Mouse (Mus musculus): Measurements from ENCODE around the gene Josd1. TPM values are rescaled to one million over a fixed set of nuclear protein-coding genes. Genes with fewer than 3 reads are reported as not detected.
A peak's percentile ranks its signal among the peaks of the same experiment; 100 is the strongest.
"Not testable (repeated sequence)": the region's sequence is repeated elsewhere in the genome, so short reads cannot be mapped to it uniquely, and the experiment has no call there.

Gene Josd1
- total RNA-seq, 2 experiments from 2014 or later = 56.1 to 66.2 TPM

- intact Hi-C loops (cut with DNase I) = no loop called here
- DNase-seq (ENCODE audit: low spot score in 2 of 2) = no peak
These were observed 7.8 kb upstream of the Josd1 start for GRCm38 (mm10) chr15:79695516-79695915.

GRCm38 (mm10) chr15:79694512-79694911 lies 6.8 kb upstream of the Josd1 start:
- no peak for DNase-seq (ENCODE audit: low spot score in 2 of 2)
- intact Hi-C loops (cut with DNase I) = no loop called here

- DNase-seq (ENCODE audit: low spot score in 2 of 2) = no peak
- intact Hi-C loops (cut with DNase I) = no loop called here
These were observed 6.0 kb upstream of the Josd1 start for GRCm38 (mm10) chr15:79693740-79694139.

- no peak for DNase-seq (ENCODE audit: low spot score in 2 of 2)
- intact Hi-C loops (cut with DNase I) = no loop called here
These were observed 4.6 kb upstream of the Josd1 start for GRCm38 (mm10) chr15:79692334-79692733.

- DNase-seq (ENCODE audit: low spot score in 2 of 2) = no peak
- intact Hi-C loops (cut with DNase I) = no loop called here
These were observed 3.3 kb upstream of the Josd1 start for GRCm38 (mm10) chr15:79691023-79691508.

GRCm38 (mm10) chr15:79690426-79691022 lies 2.8 kb upstream of the Josd1 start, which contains the start of gene Gtpbp1:
TSS of gene Gtpbp1 (plus strand) at chr15:79690845.
- peak; percentile 98 to 100 for DNase-seq (ENCODE audit: low spot score in 2 of 2)
- intact Hi-C loops (cut with DNase I) = no loop called here

- no peak for DNase-seq (ENCODE audit: low spot score in 2 of 2)
- intact Hi-C loops (cut with DNase I) = no loop called here
These were observed 2.1 kb upstream of the Josd1 start for GRCm38 (mm10) chr15:79689662-79690425.

- intact Hi-C loops (cut with DNase I) = no loop called here
- DNase-seq (ENCODE audit: low spot score in 2 of 2) = no peak
These were observed 693 bp upstream of the Josd1 start for GRCm38 (mm10) chr15:79688268-79688956.

- DNase-seq (ENCODE audit: low spot score in 2 of 2) = no peak
- intact Hi-C loops (cut with DNase I) = loop anchor here (2.0 kb wide), 1 partner anchor 16 kb away; the partner anchor contains the start of gene Tomm22
These were observed 544 bp downstream of the Josd1 start for GRCm38 (mm10) chr15:79687175-79687574.

- intact Hi-C loops (cut with DNase I) = loop anchor here (2.0 kb wide), 1 partner anchor 15 kb away; the partner anchor contains the start of gene Tomm22
- no peak for DNase-seq (ENCODE audit: low spot score in 2 of 2)
These were observed 1.5 kb downstream of the Josd1 start for GRCm38 (mm10) chr15:79686046-79686869.

- intact Hi-C loops (cut with DNase I) = no loop called here
- no peak for DNase-seq (ENCODE audit: low spot score in 2 of 2)
These were observed 2.5 kb downstream of the Josd1 start for GRCm38 (mm10) chr15:79685141-79685641.

- intact Hi-C loops (cut with DNase I) = no loop called here
- no peak for DNase-seq (ENCODE audit: low spot score in 2 of 2)
These were observed 3.1 kb downstream of the Josd1 start for GRCm38 (mm10) chr15:79684616-79685015.

GRCm38 (mm10) chr15:79683707-79684465 lies 3.8 kb downstream of the Josd1 start:
- no peak for DNase-seq (ENCODE audit: low spot score in 2 of 2)
- intact Hi-C loops (cut with DNase I) = no loop called here

GRCm38 (mm10) chr15:79683146-79683545 lies 4.6 kb downstream of the Josd1 start:
- DNase-seq (ENCODE audit: low spot score in 2 of 2) = no peak
- intact Hi-C loops (cut with DNase I) = no loop called here

GRCm38 (mm10) chr15:79681973-79682372 lies 5.7 kb downstream of the Josd1 start:
- intact Hi-C loops (cut with DNase I) = no loop called here

GRCm38 (mm10) chr15:79677936-79678335 lies 9.8 kb downstream of the Josd1 start:
- DNase-seq (ENCODE audit: low spot score in 2 of 2) = no peak
- intact Hi-C loops (cut with DNase I) = no loop called here

More at GRCm38 (mm10) chr15:79681973-79682372, 5.7 kb downstream of the Josd1 start:
- DNase-seq (ENCODE audit: low spot score in 2 of 2) = no peak

GRCm38 (mm10) chr15:79671828-79672348 lies 15.8 kb downstream of the Josd1 start:
- intact Hi-C loops (cut with DNase I) = loop anchor here (2.0 kb wide), 1 partner anchor 15 kb away; the partner anchor contains the start of gene Josd1

GRCm38 (mm10) chr15:79670972-79671299 lies 16.8 kb downstream of the Josd1 start:
- intact Hi-C loops (cut with DNase I) = loop anchor here (2.0 kb wide), 1 partner anchor 16 kb away; the partner anchor contains the start of gene Josd1

More at GRCm38 (mm10) chr15:79671828-79672348, 15.8 kb downstream of the Josd1 start:
- DNase-seq (ENCODE audit: low spot score in 2 of 2) = not testable (repeated sequence)

More at GRCm38 (mm10) chr15:79670972-79671299, 16.8 kb downstream of the Josd1 start:
- DNase-seq (ENCODE audit: low spot score in 2 of 2) = no peak
